Mouse (Mus musculus): ENCODE measurements at regions not wholly inside any gene's neighbourhood (a gene's known extent, or its start where the extent isn't known, plus 50 kb on each side); places are given as distances from the start of the nearest gene placed in this dataset.
A peak's percentile ranks its signal among the peaks of the same experiment; 100 is the strongest.

DNA sequence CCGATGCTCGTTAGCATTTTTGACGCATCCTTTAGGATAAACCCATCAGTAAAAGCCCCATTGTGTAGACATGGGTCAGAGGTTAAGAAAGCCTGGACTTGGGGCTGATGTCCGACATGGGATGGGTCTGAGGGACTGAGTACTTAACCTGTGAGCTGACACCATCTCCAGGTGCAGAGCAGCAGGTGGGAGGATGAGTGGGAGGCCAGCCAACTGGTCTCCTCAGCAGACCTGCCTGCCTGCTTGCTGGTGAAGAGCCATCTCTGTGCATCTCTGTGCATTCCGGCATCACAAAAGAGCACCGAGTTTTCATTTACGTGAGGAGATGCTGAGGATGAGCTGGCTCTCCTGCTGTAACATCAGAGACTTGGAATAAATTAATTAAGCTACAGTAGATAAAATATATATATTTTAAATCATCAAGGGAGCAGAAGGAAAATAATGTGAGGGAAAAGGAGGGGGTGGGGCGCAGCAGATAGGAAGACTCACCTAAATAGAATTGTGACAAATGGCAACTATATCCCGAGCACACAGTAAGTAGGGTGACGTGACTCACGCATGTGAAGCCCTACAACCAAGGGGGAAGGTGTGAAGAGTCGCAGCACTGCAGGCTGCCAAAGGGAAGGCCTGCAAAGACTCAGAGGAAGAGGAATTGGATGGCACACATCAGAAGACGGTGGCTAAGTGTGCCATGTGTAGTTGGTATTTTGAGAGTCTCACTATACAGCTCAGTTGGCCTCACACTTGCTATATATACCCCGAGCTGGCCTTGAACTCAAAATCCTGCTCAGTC is 118.5 kb upstream of the Ces5a start:
- H3K36me3 ChIP-seq, result no peaks in the 10 kb centered on the region
- H3K4me1 ChIP-seq (replicated peaks), result no peaks in the 10 kb centered on the region
- no peak overlapping the region for H3K4me3 ChIP-seq (replicated peaks)
- 0 out of 2 replicates have a peak, but pooled peaks cover 7% of the 10 kb centered on the region for H3K9me3 ChIP-seq
- H3K27ac ChIP-seq, result no peak overlapping the region
- H3K27me3 ChIP-seq, result no peaks in the 10 kb centered on the region
- 74% methylated on average over 14 of the region's 14 CpGs for whole genome bisulfite sequencing
- H3K4me2 ChIP-seq, result no peak overlapping the region
- no peak overlapping the region for H3K9ac ChIP-seq (replicated peaks)
- ATAC-seq (ENCODE audit: insufficient number of reproducible peaks, insufficient read depth, low FRiP score, low TSS enrichment, low read depth), result no peak

DNA sequence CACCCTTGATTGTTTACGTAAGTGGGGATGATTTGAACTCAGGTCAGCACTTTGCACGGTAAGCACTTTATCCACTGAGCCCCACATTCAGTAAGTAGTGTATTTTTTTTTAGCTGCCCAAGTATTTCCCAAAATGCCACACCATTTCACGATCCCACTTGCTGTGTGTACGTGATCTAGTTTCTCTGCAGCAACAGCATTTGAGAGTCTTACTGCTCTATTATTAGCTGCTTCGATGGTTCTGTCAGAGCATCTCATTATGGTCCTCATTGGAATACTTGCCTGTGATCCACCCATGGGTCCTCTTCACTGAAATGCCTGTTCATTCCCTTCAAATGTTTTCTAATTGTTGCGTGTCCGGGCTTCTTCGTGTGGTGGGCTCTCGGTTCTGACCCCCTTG is 120.1 kb upstream of the Ces5a start:
- no peaks in the 10 kb centered on the region for H3K27me3 ChIP-seq
- H3K36me3 ChIP-seq, result no peaks in the 10 kb centered on the region
- WGBS, result 93% methylated on average over 9 of the region's 9 CpGs
- H3K9ac ChIP-seq (replicated peaks), result no peak overlapping the region
- H3K4me3 ChIP-seq (replicated peaks), result no peak overlapping the region
- H3K4me2 ChIP-seq, result no peak overlapping the region
- H3K27ac ChIP-seq, result no peak overlapping the region
- H3K4me1 ChIP-seq (replicated peaks), result no peaks in the 10 kb centered on the region
- no peak for ATAC-seq (ENCODE audit: insufficient number of reproducible peaks, insufficient read depth, low FRiP score, low TSS enrichment, low read depth)
- H3K9me3 ChIP-seq, result no peaks in the 10 kb centered on the region

DNA sequence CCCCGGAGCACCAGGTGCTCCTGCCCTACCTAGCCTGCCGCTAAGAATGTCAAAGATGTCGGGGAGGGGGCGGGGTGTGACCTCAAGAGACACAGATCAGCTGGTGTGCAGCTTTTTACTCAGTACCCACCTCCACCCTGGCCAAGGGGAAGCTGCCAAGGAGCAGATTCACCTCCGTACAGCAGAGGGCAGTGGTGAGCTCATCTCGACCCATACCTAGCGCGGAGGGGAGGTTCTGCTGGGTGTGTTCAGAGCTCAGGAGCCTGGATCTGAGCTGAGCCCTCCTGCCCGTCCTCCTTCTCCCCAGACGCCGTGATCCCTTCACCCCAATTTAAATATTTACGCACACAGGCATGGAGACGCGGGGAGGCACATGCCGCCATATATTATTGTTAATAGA is 126.1 kb upstream of the Ces5a start:
- no peak overlapping the region for H3K9ac ChIP-seq (replicated peaks)
- H3K4me2 ChIP-seq, result peak overlapping the region; percentile 55
- ATAC-seq (ENCODE audit: insufficient number of reproducible peaks, insufficient read depth, low FRiP score, low TSS enrichment, low read depth), result peak; percentile 92; the same call in 1 of the 2 replicates
- 0 out of 2 replicates have a peak, but pooled peaks cover 11% of the 10 kb centered on the region for H3K4me1 ChIP-seq (replicated peaks)
- peak overlapping the region; percentile 24 for H3K4me3 ChIP-seq (replicated peaks)
- no peaks in the 10 kb centered on the region; the same call in 1 of the 2 replicates for H3K27me3 ChIP-seq
- no peaks in the 10 kb centered on the region for H3K36me3 ChIP-seq
- 4% methylated on average over 15 of the region's 15 CpGs for WGBS
- no peak overlapping the region for H3K27ac ChIP-seq
- H3K9me3 ChIP-seq, result no peaks in the 10 kb centered on the region

DNA sequence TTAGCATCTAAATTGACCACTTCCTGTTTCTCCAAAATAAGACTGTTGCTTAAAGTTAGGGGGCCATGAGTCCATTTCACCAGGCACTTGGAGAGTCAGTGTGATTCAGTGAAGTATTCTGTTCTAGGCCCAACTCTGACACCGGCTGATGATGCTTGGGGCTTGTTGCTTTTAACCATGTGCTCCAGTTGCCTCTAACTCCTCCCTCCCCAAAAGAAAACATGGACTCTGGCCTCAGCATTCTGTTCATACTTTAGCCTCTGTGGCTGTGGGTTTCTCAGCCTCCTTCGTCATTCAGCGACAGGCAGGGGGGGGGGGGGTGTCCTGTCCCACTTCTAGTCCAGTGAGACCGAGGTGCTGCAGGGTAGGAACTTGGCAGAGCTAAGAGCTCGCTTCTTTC is 126.6 kb upstream of the Ces5a start:
- 0 out of 2 replicates have a peak, but pooled peaks have one; percentile 15 for ATAC-seq (ENCODE audit: insufficient number of reproducible peaks, insufficient read depth, low FRiP score, low TSS enrichment, low read depth)
- Histone ChIP-seq H3K4me1 (replicated peaks) (0 out of 2 replicates have a peak, but pooled peaks cover 11% of the 10 kb centered on the region), H3K9me3 (no peaks in the 10 kb centered on the region), H3K36me3 (no peaks in the 10 kb centered on the region), H3K4me2 (peak overlapping the region; percentile 55), H3K27ac (no peak overlapping the region), H3K9ac (replicated peaks) (no peak overlapping the region), H3K4me3 (replicated peaks) (peak overlapping the region; percentile 24), H3K27me3 (no peaks in the 10 kb centered on the region; the same call in 1 of the 2 replicates)
- 75% methylated on average over 5 of the region's 5 CpGs for WGBS

DNA sequence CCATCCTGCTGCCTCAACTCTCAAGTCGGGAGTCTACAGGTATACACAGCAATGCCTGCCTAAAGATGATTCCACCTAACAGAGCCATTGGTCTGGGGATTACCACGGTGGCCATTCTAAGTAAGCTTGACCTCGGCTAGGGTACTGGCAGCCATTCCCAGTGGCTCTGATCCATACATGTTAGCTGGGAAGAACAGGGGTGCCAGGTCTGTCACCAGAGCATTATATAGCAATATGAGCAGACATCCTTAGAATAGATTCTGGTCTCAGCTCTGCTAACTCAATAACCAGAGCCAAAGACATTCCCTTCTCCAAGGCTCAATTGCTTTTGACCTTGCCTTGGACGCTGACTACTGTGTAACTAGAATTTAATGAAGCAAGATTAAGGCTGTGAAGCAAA is 128.2 kb upstream of the Ces5a start:
- Histone ChIP-seq H3K36me3 (no peaks in the 10 kb centered on the region), H3K4me1 (replicated peaks) (peaks cover 11% of the 10 kb centered on the region; the same call in 1 of the 2 replicates), H3K27me3 (no peaks in the 10 kb centered on the region; the same call in 1 of the 2 replicates), H3K27ac (no peak overlapping the region), H3K4me3 (replicated peaks) (no peak overlapping the region), H3K9me3 (no peaks in the 10 kb centered on the region), H3K9ac (replicated peaks) (no peak overlapping the region), H3K4me2 (no peak overlapping the region)
- no peak for ATAC-seq (ENCODE audit: insufficient number of reproducible peaks, insufficient read depth, low FRiP score, low TSS enrichment, low read depth)
- WGBS, result 86% methylated on average over 4 of the region's 4 CpGs

DNA sequence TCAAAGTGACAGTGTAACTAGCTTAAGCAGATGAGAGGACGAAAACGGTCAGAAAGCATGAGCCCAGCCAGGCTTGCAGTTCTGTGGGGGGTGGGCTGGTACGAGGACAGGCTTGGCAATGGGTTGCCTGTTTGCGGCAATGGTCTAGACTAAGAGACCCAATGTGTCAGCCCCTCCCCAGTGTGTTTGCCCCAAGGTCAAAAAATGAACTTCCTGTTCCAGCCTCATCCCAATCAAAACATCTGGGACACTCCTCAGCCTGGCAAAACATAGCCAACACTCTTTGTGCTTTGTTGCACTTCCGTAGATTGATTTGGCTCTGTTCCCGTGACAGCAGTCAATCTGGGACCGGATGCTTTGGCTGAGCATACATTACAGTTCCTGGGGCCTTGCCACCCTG is 132.7 kb upstream of the Ces5a start:
- H3K4me2 ChIP-seq, result no peak overlapping the region
- H3K9ac ChIP-seq (replicated peaks), result no peak overlapping the region
- no peaks in the 10 kb centered on the region for H3K27me3 ChIP-seq
- no peaks in the 10 kb centered on the region for H3K36me3 ChIP-seq
- H3K4me1 ChIP-seq (replicated peaks), result no peaks in the 10 kb centered on the region; the same call in 1 of the 2 replicates
- no peaks in the 10 kb centered on the region for H3K9me3 ChIP-seq
- no peak overlapping the region for H3K4me3 ChIP-seq (replicated peaks)
- WGBS, result 62% methylated on average over 7 of the region's 7 CpGs
- no peak overlapping the region for H3K27ac ChIP-seq
- ATAC-seq (ENCODE audit: insufficient number of reproducible peaks, insufficient read depth, low FRiP score, low TSS enrichment, low read depth), result no peak

DNA sequence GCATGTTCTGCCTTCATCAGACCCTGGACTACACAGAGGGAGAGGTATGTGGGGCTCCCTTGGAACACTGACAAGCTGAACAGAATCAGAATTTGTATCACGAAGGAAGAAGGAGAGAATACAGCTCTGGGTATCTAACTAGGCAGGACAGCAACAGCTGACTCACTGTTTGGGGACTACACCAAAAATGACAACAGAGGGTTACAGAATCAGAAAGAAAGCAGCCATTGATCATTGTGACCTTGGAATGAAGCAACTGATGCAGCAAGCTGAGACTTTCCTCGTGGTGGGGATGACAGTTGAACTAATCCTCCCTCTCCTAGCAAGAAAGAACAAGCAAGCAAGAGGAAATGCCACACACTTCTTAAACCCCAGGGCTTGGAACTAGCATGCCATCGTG is 135.0 kb upstream of the Gnao1 start:
- Histone ChIP-seq H3K4me2 (no peak overlapping the region), H3K9ac (replicated peaks) (no peak overlapping the region), H3K27me3 (no peaks in the 10 kb centered on the region), H3K4me3 (replicated peaks) (no peak overlapping the region), H3K9me3 (no peaks in the 10 kb centered on the region), H3K27ac (no peak overlapping the region), H3K36me3 (no peaks in the 10 kb centered on the region), H3K4me1 (replicated peaks) (no peaks in the 10 kb centered on the region)
- whole genome bisulfite sequencing, result 76% methylated on average over 3 of the region's 3 CpGs
- ATAC-seq (ENCODE audit: insufficient number of reproducible peaks, insufficient read depth, low FRiP score, low TSS enrichment, low read depth), result no peak

DNA sequence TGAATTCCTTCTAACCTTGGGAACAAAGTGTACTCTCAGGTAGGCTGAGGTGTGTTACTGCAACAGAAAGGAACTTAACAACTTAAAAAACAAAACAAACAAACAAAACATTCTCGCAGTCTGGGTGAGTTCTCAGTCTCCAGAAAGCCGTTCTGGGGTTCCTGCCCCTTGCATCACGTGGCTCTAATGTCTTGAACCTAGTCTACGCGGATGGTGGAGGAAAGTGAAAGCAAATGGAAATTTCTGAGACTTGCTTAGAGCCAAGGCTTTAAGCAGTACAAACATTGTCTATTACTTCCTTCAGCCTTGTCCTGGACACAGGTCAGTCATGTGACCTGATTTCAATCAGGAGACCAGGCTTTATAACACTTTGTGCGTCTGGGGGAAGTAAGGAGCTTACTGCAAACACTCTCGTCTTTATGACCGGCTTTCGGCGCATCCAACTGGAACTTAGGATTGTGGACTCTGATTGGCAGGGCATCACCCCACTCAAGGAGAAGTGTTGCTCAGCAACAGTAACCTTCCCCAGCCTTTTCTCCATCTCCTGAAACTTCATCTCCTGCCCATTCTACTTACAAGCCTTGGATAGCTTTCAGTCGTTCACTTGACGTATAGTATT is 125.9 kb upstream of the Gnao1 start:
- H3K9ac ChIP-seq (replicated peaks), result no peak overlapping the region
- H3K27me3 ChIP-seq, result no peaks in the 10 kb centered on the region
- no peak overlapping the region for H3K27ac ChIP-seq
- no peak for ATAC-seq (ENCODE audit: insufficient number of reproducible peaks, insufficient read depth, low FRiP score, low TSS enrichment, low read depth)
- no peak overlapping the region for H3K4me2 ChIP-seq
- 81% methylated on average over 12 of the region's 12 CpGs for WGBS
- H3K4me3 ChIP-seq (replicated peaks), result no peak overlapping the region
- H3K9me3 ChIP-seq, result 0 out of 2 replicates have a peak, but pooled peaks cover 3% of the 10 kb centered on the region
- H3K4me1 ChIP-seq (replicated peaks), result no peaks in the 10 kb centered on the region
- no peaks in the 10 kb centered on the region for H3K36me3 ChIP-seq

DNA sequence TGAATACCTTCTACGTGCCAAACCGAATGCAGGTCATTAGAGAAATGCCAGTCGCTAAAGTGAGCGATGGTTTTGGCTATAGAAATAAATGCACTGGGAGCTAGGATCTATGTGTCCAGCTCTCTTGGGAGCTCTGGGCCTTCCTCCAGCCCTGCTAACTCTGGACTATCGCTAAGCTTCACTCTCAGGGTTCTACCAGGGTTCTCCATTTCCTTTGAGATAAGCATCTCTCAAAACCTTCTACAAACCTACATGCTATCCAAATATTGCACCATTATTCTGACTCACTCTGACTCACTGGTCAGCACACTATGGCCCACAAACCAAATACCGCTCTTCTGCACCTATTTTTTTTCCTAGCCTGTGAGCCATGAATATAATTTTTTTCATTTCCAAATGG is 125.4 kb upstream of the Gnao1 start:
- Histone ChIP-seq H3K4me2 (no peak overlapping the region), H3K4me3 (replicated peaks) (no peak overlapping the region), H3K27me3 (no peaks in the 10 kb centered on the region), H3K4me1 (replicated peaks) (no peaks in the 10 kb centered on the region), H3K9ac (replicated peaks) (no peak overlapping the region), H3K27ac (no peak overlapping the region), H3K36me3 (no peaks in the 10 kb centered on the region), H3K9me3 (0 out of 2 replicates have a peak, but pooled peaks cover 3% of the 10 kb centered on the region)
- 95% methylated on average over 6 of the region's 6 CpGs for WGBS
- ATAC-seq (ENCODE audit: insufficient number of reproducible peaks, insufficient read depth, low FRiP score, low TSS enrichment, low read depth), result no peak

DNA sequence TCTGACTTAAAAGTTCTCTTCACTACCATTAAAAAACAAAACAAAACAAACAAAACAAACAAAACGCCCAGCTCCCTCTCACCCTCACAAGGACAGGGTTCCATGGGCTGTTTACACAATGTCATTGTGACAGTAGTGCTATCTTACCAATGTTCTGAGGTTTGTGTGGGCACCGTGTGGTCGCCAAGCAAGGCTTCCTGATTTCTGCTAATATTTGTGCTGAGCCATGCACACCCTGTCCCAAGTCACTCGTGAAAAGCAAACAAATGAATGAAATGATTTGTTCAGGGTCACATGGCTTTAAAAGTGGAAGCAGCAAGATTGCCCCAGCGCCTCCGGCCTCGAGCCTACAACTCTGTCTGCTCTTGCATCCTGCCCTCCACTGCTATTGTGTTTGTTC is 120.9 kb upstream of the Gnao1 start:
- Histone ChIP-seq H3K27ac (no peak overlapping the region), H3K36me3 (no peaks in the 10 kb centered on the region), H3K4me2 (no peak overlapping the region), H3K9me3 (no peaks in the 10 kb centered on the region), H3K4me3 (replicated peaks) (no peak overlapping the region), H3K27me3 (no peaks in the 10 kb centered on the region), H3K4me1 (replicated peaks) (no peaks in the 10 kb centered on the region), H3K9ac (replicated peaks) (no peak overlapping the region)
- WGBS, result 74% methylated on average over 7 of the region's 7 CpGs
- ATAC-seq (ENCODE audit: insufficient number of reproducible peaks, insufficient read depth, low FRiP score, low TSS enrichment, low read depth), result no peak

DNA sequence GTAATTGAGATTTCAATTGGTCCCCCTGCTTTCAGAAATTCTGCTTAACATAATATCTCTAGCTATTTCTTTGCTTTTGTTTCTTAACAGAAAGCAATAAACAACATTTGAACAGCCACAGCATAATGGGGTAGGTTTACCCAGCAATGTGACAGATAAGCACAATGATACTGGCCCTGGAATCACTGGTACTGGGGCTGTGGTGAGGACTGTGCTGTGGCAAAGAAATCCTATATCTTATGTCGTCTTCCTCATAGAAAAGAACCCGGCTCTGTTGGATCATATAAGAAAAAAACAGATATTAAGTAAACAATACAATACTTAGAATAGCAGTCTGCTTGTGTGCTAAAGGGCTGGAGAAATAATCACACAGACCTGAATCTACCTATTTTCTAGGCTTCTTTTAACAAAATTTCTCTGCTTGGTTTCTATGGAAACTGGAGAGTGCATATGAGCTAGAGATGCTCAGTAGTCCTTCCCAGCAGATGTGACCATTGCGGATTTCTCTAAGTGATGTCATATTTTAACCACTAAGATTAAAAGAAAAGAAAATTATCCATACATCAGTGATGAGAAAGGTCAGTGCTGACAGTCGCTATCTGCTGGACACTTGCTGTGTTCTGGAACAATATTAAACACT is 119.8 kb upstream of the Gnao1 start:
- H3K4me1 ChIP-seq (replicated peaks), result no peaks in the 10 kb centered on the region
- H3K4me2 ChIP-seq, result no peak overlapping the region
- WGBS, result 82% methylated on average over 4 of the region's 4 CpGs
- no peaks in the 10 kb centered on the region for H3K9me3 ChIP-seq
- H3K36me3 ChIP-seq, result no peaks in the 10 kb centered on the region
- H3K27ac ChIP-seq, result no peak overlapping the region
- no peak for ATAC-seq (ENCODE audit: insufficient number of reproducible peaks, insufficient read depth, low FRiP score, low TSS enrichment, low read depth)
- H3K27me3 ChIP-seq, result no peaks in the 10 kb centered on the region
- H3K4me3 ChIP-seq (replicated peaks), result no peak overlapping the region
- H3K9ac ChIP-seq (replicated peaks), result no peak overlapping the region

Data from limb, embryonic 12.5 days (tissue).